9 mouse cellular contexts compared by ENCODE assay signal in genomic region chr4:106865415-106866110, GRCm38 (mm10). TPM values are rescaled to one million over a fixed set of nuclear protein-coding genes. Genes with fewer than 3 reads are reported as not detected.
DNase-seq lines count a peak whose midpoint lies in the region; ATAC-seq and TF ChIP-seq lines count a peak whose summit lies in the region.
"Had no signal": no experiment of that assay in that cellular context is flagged by ENCODE, and none has a peak within 500 bp of the region (broad histone marks: within the 10 kb centered on the region; RNA-seq: fewer than 3 reads in every experiment).

No protein-coding gene starts in this region.

- no peak for TF ChIP-seq POLR2A in thymus, adult 2 months (IDR thresholded peaks at IDR 0.05; ENCODE audit: control insufficient read depth, extremely low read depth, insufficient read depth, low read length, poor library complexity)

- no peak overlapping the region for H3K9ac ChIP-seq in forebrain, postnatal 0 days

- no peaks in the 10 kb centered on the region for H3K9me3 ChIP-seq in forebrain, postnatal 0 days (ENCODE audit: low read length)

- no peak overlapping the region for H3K4me3 ChIP-seq in thymus, adult 2 months (ENCODE audit: control insufficient read depth, insufficient read depth, low read length)
- no peak overlapping the region for H3K4me3 ChIP-seq in forebrain, postnatal 0 days (ENCODE audit: low read depth, low read length)

- H3K27me3 ChIP-seq in thymus, adult 2 months (ENCODE audit: control insufficient read depth, insufficient read depth, low read length): no peaks in the 10 kb centered on the region
- no peaks in the 10 kb centered on the region for H3K27me3 ChIP-seq in forebrain, postnatal 0 days (ENCODE audit: insufficient read depth, low read length)

- H3K27ac ChIP-seq in thymus, adult 2 months (ENCODE audit: control insufficient read depth, insufficient read depth, low read length): no peak overlapping the region
- H3K27ac ChIP-seq in forebrain, postnatal 0 days (ENCODE audit: low read depth, low read length): no peak overlapping the region; the same call in 1 of the 2 replicates

- no peaks in the 10 kb centered on the region for H3K36me3 ChIP-seq in thymus, adult 2 months (ENCODE audit: control insufficient read depth, insufficient read depth, low read length)
- no peaks in the 10 kb centered on the region for H3K36me3 ChIP-seq in forebrain, postnatal 0 days (ENCODE audit: insufficient read depth)

- H3K4me1 ChIP-seq in thymus, adult 2 months (replicated peaks; ENCODE audit: control insufficient read depth, insufficient read depth, low read length): peaks cover 31% of the 10 kb centered on the region
- no peaks in the 10 kb centered on the region for H3K4me1 ChIP-seq in forebrain, postnatal 0 days (ENCODE audit: insufficient read depth)

- peak; percentile 50 for ATAC-seq in forebrain, postnatal 0 days
- no peak for ATAC-seq in megakaryocyte progenitor cell, adult 5-6 weeks (replicated peaks; ENCODE audit: poor library complexity)

- DNase-seq in thymus, adult 2 months: peak; percentile 16
- no peak for DNase-seq in thymus, adult 18-20 months
- no peak for DNase-seq in forebrain, postnatal 0 days
- peak; percentile 59 for DNase-seq in liver
- peak; percentile 60 for DNase-seq in thymus, postnatal 4 days
- no peak for DNase-seq in frontal cortex, postnatal 10 days (ENCODE audit: low spot score in 2 of 2)
- DNase-seq in adrenal gland, adult 2 months: no peak
- DNase-seq: layer of hippocampus, adult 9-11 months had no signal

- 54% methylated on average over 19 of the region's 19 CpGs for WGBS in thymus, adult 2 months
- WGBS in forebrain, postnatal 0 days: 17% methylated on average over 19 of the region's 19 CpGs

- TF ChIP-seq CTCF in thymus, adult 2 months (IDR thresholded peaks at IDR 0.05; ENCODE audit: borderline replicate concordance, control insufficient read depth, extremely low read depth, insufficient read depth, low read length, poor library complexity): no peak
- TF ChIP-seq CTCF in forebrain, postnatal 0 days (IDR thresholded peaks at IDR 0.05; ENCODE audit: low read depth): no peak

- no peak overlapping the region for H3K4me2 ChIP-seq in forebrain, postnatal 0 days (ENCODE audit: low read depth)

RNA-seq across cellular contexts. Expression of gene Ssbp3, which starts 44.9 kb away (rescaled TPM):
- 130 and 147 TPM in 2 replicates for polyA plus RNA-seq in thymus, adult 2 months (2012; rRNA removed)
- 113 and 137 TPM in 2 replicates for total RNA-seq in forebrain, postnatal 0 days (2014; rRNA removed)
- polyA plus RNA-seq in forebrain, postnatal 0 days (2015; fragmentation: Nextera tagmentation; extraction: Ambion mirVana): 103 and 117 TPM in 2 replicates
- total RNA-seq in adrenal gland, adult 2 months (2021): 10 to 100 TPM; 73.9 to 88.5 TPM
- polyA plus RNA-seq in adrenal gland, adult 2 months (2012; rRNA removed): 54.3 and 85.0 TPM in 2 replicates
- 35.5 and 36.5 TPM in 2 replicates for total RNA-seq in megakaryocyte progenitor cell, adult 5-6 weeks (2015)
- total RNA-seq in megakaryocyte progenitor cell, adult 5-6 weeks (2017): 16.0 and 30.8 TPM in 2 replicates

Comparison
In these comparisons a context has a peak if more than half of its experiments do, and no peak if none do; other contexts are left out.
1. DNase-seq: peak in thymus, adult 2 months (single experiment), liver (single experiment) and thymus, postnatal 4 days (single experiment); none in thymus, adult 18-20 months (0 of 2), forebrain, postnatal 0 days (single experiment), frontal cortex, postnatal 10 days (0 of 2) and adrenal gland, adult 2 months (single experiment).